Mouse (Mus musculus): ENCODE data around the gene Gpr68. TPM values are rescaled to one million over a fixed set of nuclear protein-coding genes. Genes with fewer than 3 reads are reported as not detected.

Gene Gpr68
- polyA plus RNA-seq, 1 experiment, result not detected

GRCm38 (mm10) chr12:100862856-100863446 lies 45.0 kb downstream of the Gpr68 start:
- no peak for TF ChIP-seq GATA1 (IDR thresholded peaks at IDR 0.05; ENCODE audit: low read length)

GRCm38 (mm10) chr12:100862272-100862671 lies 45.7 kb downstream of the Gpr68 start:
- no peak for TF ChIP-seq GATA1 (IDR thresholded peaks at IDR 0.05; ENCODE audit: low read length)

- no peak for TF ChIP-seq GATA1 (IDR thresholded peaks at IDR 0.05; ENCODE audit: low read length)
Measured at GRCm38 (mm10) chr12:100857791-100858190, 50.2 kb downstream of the Gpr68 start.

DNA sequence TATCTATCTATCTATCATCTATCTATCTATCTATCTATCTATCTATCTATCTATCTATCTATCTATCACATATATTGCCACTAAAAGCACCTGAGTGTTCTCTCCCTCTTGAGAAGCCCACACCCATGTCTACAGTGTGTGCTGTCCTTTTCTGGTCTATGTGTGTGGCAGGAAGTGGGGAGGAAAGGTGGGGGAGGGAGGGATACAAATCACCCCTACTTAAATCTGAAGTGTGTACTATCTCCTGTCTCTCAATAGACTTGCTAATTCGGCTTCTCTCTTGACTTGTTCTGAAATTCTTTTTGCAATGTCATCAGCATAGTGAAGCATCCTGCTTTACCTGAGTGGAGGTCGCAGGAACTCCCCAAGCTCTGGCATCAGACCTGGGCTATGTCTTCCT lies 51.7 kb downstream of the Gpr68 start:
- no peak for TF ChIP-seq GATA1 (IDR thresholded peaks at IDR 0.05; ENCODE audit: low read length)

DNA sequence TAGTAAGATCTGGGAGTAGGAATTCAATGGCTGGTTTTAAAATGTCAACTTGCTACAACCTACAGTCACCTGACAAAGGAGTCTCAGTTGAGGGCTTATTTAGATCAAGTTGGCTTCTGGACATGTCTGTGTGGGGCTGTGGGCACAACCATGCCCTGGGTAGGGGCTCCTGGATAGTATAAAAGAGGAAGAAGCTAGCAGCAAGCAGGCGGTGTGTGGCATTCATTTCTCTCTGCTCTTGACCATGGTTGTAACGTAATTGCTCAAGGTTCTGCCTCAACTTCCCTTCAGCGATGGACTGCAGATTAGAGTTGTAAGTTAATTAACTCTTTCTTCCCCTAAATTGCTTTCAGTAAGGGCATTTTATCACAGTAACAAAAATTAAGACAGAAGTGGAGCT lies 55.6 kb downstream of the Gpr68 start:
- no peak for TF ChIP-seq GATA1 (IDR thresholded peaks at IDR 0.05; ENCODE audit: low read length)

- no peak for TF ChIP-seq GATA1 (IDR thresholded peaks at IDR 0.05; ENCODE audit: low read length)
Measured at GRCm38 (mm10) chr12:100849421-100850138, 58.4 kb downstream of the Gpr68 start.

- no peak for TF ChIP-seq GATA1 (IDR thresholded peaks at IDR 0.05; ENCODE audit: low read length)
Measured at GRCm38 (mm10) chr12:100847437-100848080, 60.4 kb downstream of the Gpr68 start.

DNA sequence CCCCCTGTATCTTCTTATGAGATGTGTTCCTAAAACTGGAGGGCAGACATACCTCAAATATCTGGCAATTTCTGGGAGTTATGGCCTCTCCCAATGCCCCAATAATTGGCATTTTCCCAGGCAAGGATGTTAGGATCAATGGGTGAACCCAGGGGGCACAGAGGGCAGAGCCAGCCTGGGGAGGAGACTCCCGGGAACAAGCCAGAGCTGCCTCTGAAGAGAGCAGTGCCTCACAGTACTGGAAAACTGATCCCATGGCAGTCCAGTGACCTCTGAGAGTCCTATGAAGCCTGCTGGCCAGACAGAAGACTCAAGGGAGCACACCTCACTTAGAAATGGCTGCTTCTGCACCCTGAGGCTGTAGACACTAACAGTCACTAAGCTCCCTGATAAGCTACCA lies 61.4 kb downstream of the Gpr68 start:
- TF ChIP-seq GATA1 (IDR thresholded peaks at IDR 0.05; ENCODE audit: low read length), result no peak

DNA sequence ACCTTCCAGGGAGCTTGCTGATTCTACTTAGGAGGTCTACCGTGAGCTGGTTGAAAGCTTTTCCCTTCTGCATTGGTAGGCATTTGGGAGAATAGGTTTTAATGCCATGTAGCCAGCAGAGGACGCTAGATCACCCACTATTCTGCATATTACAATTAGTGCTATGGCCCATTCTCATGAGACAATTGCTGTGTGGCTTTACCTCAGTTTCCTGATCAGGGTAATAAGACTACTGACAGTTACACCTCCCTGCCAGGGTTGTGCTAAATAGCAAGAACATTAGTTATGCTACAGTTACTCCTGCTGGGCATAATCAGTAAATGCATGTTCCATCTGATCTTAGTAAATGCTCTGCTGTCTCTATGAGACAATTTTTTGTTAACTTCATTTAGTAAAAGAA lies 62.2 kb downstream of the Gpr68 start:
- no peak for TF ChIP-seq GATA1 (IDR thresholded peaks at IDR 0.05; ENCODE audit: low read length)

- TF ChIP-seq GATA1 (IDR thresholded peaks at IDR 0.05; ENCODE audit: low read length), result no peak
Measured at GRCm38 (mm10) chr12:100844546-100844945, 63.5 kb downstream of the Gpr68 start.

DNA sequence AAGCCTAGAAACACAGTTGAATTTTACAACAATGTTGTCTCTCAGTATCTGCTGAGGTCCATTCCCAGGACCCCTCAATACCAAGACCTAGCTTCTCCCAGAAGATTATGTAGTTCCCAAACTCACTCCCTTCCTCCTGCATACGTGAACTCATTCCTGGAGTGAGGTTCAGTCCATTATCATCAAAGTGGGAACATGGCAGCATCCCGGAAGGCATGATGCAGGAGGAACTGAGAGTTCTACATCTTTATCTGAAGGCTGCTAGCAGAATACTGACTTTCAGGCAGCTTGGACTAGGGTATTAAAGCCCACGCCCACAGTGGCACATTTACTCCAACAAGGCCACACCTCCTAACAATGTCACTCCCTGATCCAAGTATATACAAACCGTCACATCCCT lies 64.8 kb downstream of the Gpr68 start:
- no peak for TF ChIP-seq GATA1 (IDR thresholded peaks at IDR 0.05; ENCODE audit: low read length)

GRCm38 (mm10) chr12:100841211-100841792 lies 66.7 kb downstream of the Gpr68 start:
- TF ChIP-seq GATA1 (IDR thresholded peaks at IDR 0.05; ENCODE audit: low read length), result no peak

DNA sequence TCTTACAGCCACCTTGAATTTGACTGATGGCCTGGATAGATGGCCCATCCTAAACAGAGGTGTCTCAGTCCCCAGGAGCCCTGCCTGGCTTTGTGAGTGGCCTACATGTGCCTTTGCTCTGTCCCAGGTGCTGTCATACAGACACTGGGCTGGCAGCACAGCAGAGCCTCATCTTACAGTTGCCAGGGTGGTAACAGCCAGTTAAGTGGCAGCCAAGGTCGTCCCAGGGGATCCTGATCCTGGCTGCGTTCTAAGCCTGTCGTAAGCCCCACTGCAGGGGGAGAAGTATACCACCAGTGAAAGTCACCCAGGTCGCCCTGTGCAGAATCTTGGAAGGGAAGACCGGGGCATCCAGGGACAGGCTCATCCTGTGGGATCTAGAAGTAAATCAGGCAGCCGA lies 68.1 kb downstream of the Gpr68 start:
- no peak for TF ChIP-seq GATA1 (IDR thresholded peaks at IDR 0.05; ENCODE audit: low read length)

DNA sequence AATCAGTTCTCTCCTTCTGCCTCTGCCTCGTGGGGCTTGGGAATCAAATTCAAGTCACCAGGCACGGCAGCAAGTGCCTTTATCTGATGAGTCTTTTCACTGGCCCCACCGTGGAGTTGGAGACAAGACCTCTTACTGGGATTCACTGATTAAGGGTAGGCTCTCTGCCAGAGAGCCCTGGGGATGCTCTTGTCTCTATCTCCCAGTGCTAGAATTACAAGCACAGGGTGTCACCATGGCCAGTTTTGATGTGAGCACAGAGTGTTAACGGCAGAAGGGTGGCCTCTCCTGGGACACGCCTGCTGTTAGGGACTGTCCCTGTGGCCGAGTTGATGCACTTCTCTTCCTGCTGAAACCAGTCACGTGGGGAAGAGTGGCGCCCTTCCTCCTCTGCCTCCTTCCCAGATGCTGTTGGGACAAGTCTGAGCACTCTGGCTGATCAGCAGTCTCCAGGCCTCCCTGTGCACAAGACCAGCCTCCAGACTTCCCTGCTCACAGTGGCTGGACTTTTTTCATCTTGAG lies 68.9 kb downstream of the Gpr68 start:
- no peak for TF ChIP-seq GATA1 (IDR thresholded peaks at IDR 0.05; ENCODE audit: low read length)

- no peak for TF ChIP-seq GATA1 (IDR thresholded peaks at IDR 0.05; ENCODE audit: low read length)
Measured at GRCm38 (mm10) chr12:100837208-100837607, 70.8 kb downstream of the Gpr68 start.

- no peak for TF ChIP-seq GATA1 (IDR thresholded peaks at IDR 0.05; ENCODE audit: low read length)
Measured at GRCm38 (mm10) chr12:100831629-100832325, 76.2 kb downstream of the Gpr68 start.

Measured in G1E-ER4 (cell line).